Mouse (Mus musculus): ENCODE measurements around the gene Frmpd4. TPM values are rescaled to one million over a fixed set of nuclear protein-coding genes. Genes with fewer than 3 reads are reported as not detected.

Gene Frmpd4
- total and polyA plus RNA-seq, 2 experiments from 2014 or later = 2.1 to 10.9 TPM

GRCm38 (mm10) chrX:167434883-167435282 lies 1142.1 kb downstream of the Frmpd4 start:
- no peak for TF ChIP-seq CTCF (IDR thresholded peaks at IDR 0.05; ENCODE audit: low read depth)
- Histone ChIP-seq H3K9me3 (ENCODE audit: low read length) (no peaks in the 10 kb centered on the region), H3K4me1 (ENCODE audit: insufficient read depth, low read length) (no peaks in the 10 kb centered on the region), H3K27ac (no peak overlapping the region), H3K9ac (replicated peaks; ENCODE audit: low read length) (no peak overlapping the region), H3K4me2 (ENCODE audit: low read depth, low read length) (no peak overlapping the region), H3K36me3 (ENCODE audit: insufficient read depth, low read length) (no peaks in the 10 kb centered on the region), H3K4me3 (ENCODE audit: low read length) (no peak overlapping the region), H3K27me3 (ENCODE audit: insufficient read depth, low read length) (no peaks in the 10 kb centered on the region)
- DNase-seq (ENCODE audit: low spot score) (no peak), ATAC-seq (no peak)

GRCm38 (mm10) chrX:167433950-167434349 lies 1143.1 kb downstream of the Frmpd4 start:
- no peaks in the 10 kb centered on the region for H3K36me3 ChIP-seq (ENCODE audit: insufficient read depth, low read length)
- no peak for ATAC-seq
- 56% methylated on average over 2 of the region's 2 CpGs for WGBS

More at GRCm38 (mm10) chrX:167433950-167434349, 1143.1 kb downstream of the Frmpd4 start:
- Histone ChIP-seq H3K4me3 (ENCODE audit: low read length) (no peak overlapping the region), H3K27ac (no peak overlapping the region), H3K9ac (replicated peaks; ENCODE audit: low read length) (no peak overlapping the region), H3K4me1 (ENCODE audit: insufficient read depth, low read length) (no peaks in the 10 kb centered on the region), H3K27me3 (ENCODE audit: insufficient read depth, low read length) (no peaks in the 10 kb centered on the region), H3K9me3 (ENCODE audit: low read length) (no peaks in the 10 kb centered on the region), H3K4me2 (ENCODE audit: low read depth, low read length) (no peak overlapping the region)
- no peak for DNase-seq (ENCODE audit: low spot score)
- TF ChIP-seq CTCF (IDR thresholded peaks at IDR 0.05; ENCODE audit: low read depth) = no peak

Other genes with a start within 250 kb of the Frmpd4 start
- gene Msl3, start 96.7 kb upstream of the Frmpd4 start, total RNA-seq (2014; rRNA removed) = 13.6 and 22.7 TPM in 2 replicates
- 15.0 and 15.4 TPM in 2 replicates for gene Msl3, start 96.7 kb upstream of the Frmpd4 start, polyA plus RNA-seq (2015; fragmentation: Nextera tagmentation; extraction: Ambion mirVana)
- 1.3 and 2.0 TPM in 2 replicates for gene Arhgap6, start 217.9 kb upstream of the Frmpd4 start, total RNA-seq (2014; rRNA removed)
- 1.7 and 2.2 TPM in 2 replicates for gene Arhgap6, start 217.9 kb upstream of the Frmpd4 start, polyA plus RNA-seq (2015; fragmentation: Nextera tagmentation; extraction: Ambion mirVana)

Measured in hindbrain, postnatal 0 days (tissue).